Mouse (Mus musculus) CH12.LX (cell line): Measurements from ENCODE around the gene Gm20388. TPM values are rescaled to one million over a fixed set of nuclear protein-coding genes. Genes with fewer than 3 reads are reported as not detected.

ENCODE experiments used
- DNase-seq: peaks from one replicate; pipeline ENCODE4 v3.0.0-alpha.2; 2013; ENCODE audit errors: extremely low read depth
- H3K27ac ChIP-seq: 2 replicates; pipeline ENCODE4 v1.5.1; 2012; ENCODE audit warnings: low read depth, mild to moderate bottlenecking, control low read depth, moderate library complexity; ENCODE audit not compliant: insufficient read depth
- H3K27me3 ChIP-seq: replicated peaks from 2 replicates; pipeline ENCODE3; 2012; ENCODE audit warnings: inconsistent platforms
- H3K36me3 ChIP-seq, 2 experiments: replicated peaks in 1 of 2; 2 replicates each; pipeline versions ENCODE3 to v1.6.1; 2012; ENCODE audit warnings: inconsistent platforms in 1 of 2, low read length in 1 of 2, mild to moderate bottlenecking in 1 of 2, mixed read lengths in 1 of 2, moderate library complexity in 1 of 2; ENCODE audit not compliant: control insufficient read depth in 1 of 2, insufficient read depth in 1 of 2
- H3K4me1 ChIP-seq, 2 experiments: 2 replicates each; pipeline ENCODE4 v1.6.1; 2012; ENCODE audit warnings: inconsistent platforms in 1 of 2, moderate library complexity in 1 of 2; ENCODE audit not compliant: insufficient read depth in 2 of 2, control insufficient read depth in 1 of 2
- H3K4me2 ChIP-seq: 2 replicates; pipeline ENCODE4 v1.6.1; 2012; ENCODE audit warnings: low read depth, mild to moderate bottlenecking, control low read depth; ENCODE audit not compliant: poor library complexity, insufficient read depth, severe bottlenecking
- H3K4me3 ChIP-seq, 3 experiments: fragments of 150-350 bp in 1 of 3; sonication (generic) in 1 of 3; replicated peaks in 1 of 3; 2 replicates each; pipeline versions ENCODE3 to v1.5.1; 2011 to 2012; ENCODE audit warnings: low read depth in 2 of 3, low read length in 2 of 3, mild to moderate bottlenecking in 2 of 3, moderate library complexity in 2 of 3, control low read depth in 1 of 3, improper control_type of control experiment in 1 of 3, inconsistent platforms in 1 of 3, mixed read lengths in 1 of 3; ENCODE audit not compliant: poor library complexity in 1 of 3
- H3K79me2 ChIP-seq: replicated peaks from 2 replicates; pipeline ENCODE4 v1.6.1; 2012; ENCODE audit warnings: mild to moderate bottlenecking, moderate library complexity; ENCODE audit not compliant: control insufficient read depth, poor library complexity, insufficient read depth, severe bottlenecking; ENCODE audit errors: extremely low read depth
- H3K9ac ChIP-seq: 2 replicates; pipeline ENCODE4 v1.6.1; 2012; ENCODE audit warnings: low read depth, mild to moderate bottlenecking, control low read depth, moderate library complexity; ENCODE audit not compliant: insufficient read depth
- H3K9me3 ChIP-seq: replicated peaks from 2 replicates; pipeline ENCODE3; 2012; ENCODE audit warnings: low read length, inconsistent platforms, mixed read lengths
- BHLHE40 ChIP-seq: IDR thresholded peaks from 2 replicates; pipeline ENCODE4 v1.6.1; 2011; ENCODE audit warnings: mild to moderate bottlenecking, low read depth, low read length, improper control_type of control experiment
- CHD1 ChIP-seq: IDR thresholded peaks from 2 replicates; pipeline ENCODE4 v1.6.1; 2012; ENCODE audit warnings: low read depth, low read length, improper control_type of control experiment, inconsistent platforms
- CHD2 ChIP-seq: IDR thresholded peaks from 2 replicates; pipeline ENCODE4 v1.6.1; 2011; ENCODE audit warnings: low read length, improper control_type of control experiment
- CTCF ChIP-seq, 2 experiments: IDR thresholded peaks in 1 of 2; conservative IDR thresholded peaks in 1 of 2; 2 replicates each; pipeline ENCODE4 v1.5.1; 2011 to 2012; ENCODE audit warnings: low read depth in 2 of 2, low read length in 2 of 2, improper control_type of control experiment in 1 of 2, inconsistent platforms in 1 of 2, mild to moderate bottlenecking in 1 of 2, moderate library complexity in 1 of 2
- E2F4 ChIP-seq: IDR thresholded peaks from 2 replicates; pipeline ENCODE4 v1.6.1; 2011; ENCODE audit warnings: low read depth, low read length, improper control_type of control experiment; ENCODE audit not compliant: insufficient replicate concordance
- IRF4 ChIP-seq: IDR thresholded peaks from 2 replicates; pipeline ENCODE4 v1.6.1; 2014; ENCODE audit warnings: low read depth, mild to moderate bottlenecking, inconsistent platforms, low read length, improper control_type of control experiment
- JUN ChIP-seq: IDR thresholded peaks from 2 replicates; pipeline ENCODE4 v1.6.1; 2011; ENCODE audit warnings: low read depth, mild to moderate bottlenecking, low read length, improper control_type of control experiment, moderate library complexity; ENCODE audit not compliant: insufficient read depth
- JUND ChIP-seq: conservative IDR thresholded peaks from 2 replicates; pipeline ENCODE4 v1.6.1; 2011; ENCODE audit warnings: low read depth, low read length, improper control_type of control experiment
- MAFK ChIP-seq: IDR thresholded peaks from 2 replicates; pipeline ENCODE4 v1.6.1; 2011; ENCODE audit warnings: low read length, improper control_type of control experiment; ENCODE audit not compliant: insufficient replicate concordance
- MAX ChIP-seq: IDR thresholded peaks from 2 replicates; pipeline ENCODE4 v1.6.1; 2011; ENCODE audit warnings: low read length, improper control_type of control experiment
- MAZ ChIP-seq: IDR thresholded peaks from 2 replicates; pipeline ENCODE4 v1.6.1; 2012; ENCODE audit warnings: low read depth, mild to moderate bottlenecking, inconsistent platforms, low read length, improper control_type of control experiment, moderate library complexity
- MXI1 ChIP-seq: IDR thresholded peaks from 2 replicates; pipeline ENCODE4 v1.6.1; 2011; ENCODE audit warnings: mild to moderate bottlenecking, low read depth, low read length, improper control_type of control experiment
- MYC ChIP-seq: IDR thresholded peaks from 2 replicates; pipeline ENCODE4 v1.6.1; 2011; ENCODE audit warnings: low read depth, mild to moderate bottlenecking, improper control_type of control experiment, low read length
- POLR2A ChIP-seq: IDR thresholded peaks from 2 replicates; pipeline ENCODE4 v1.6.1; 2011; ENCODE audit warnings: low read depth, mild to moderate bottlenecking, improper control_type of control experiment, low read length
- POLR2AphosphoS2 ChIP-seq: IDR thresholded peaks from 2 replicates; pipeline ENCODE4 v1.6.1; 2011; ENCODE audit warnings: low read depth, low read length, improper control_type of control experiment
- RAD21 ChIP-seq: IDR thresholded peaks from 2 replicates; pipeline ENCODE4 v1.6.1; 2011; ENCODE audit warnings: low read depth, mild to moderate bottlenecking, low read length, improper control_type of control experiment, moderate library complexity
- SMC3 ChIP-seq: IDR thresholded peaks from 2 replicates; pipeline ENCODE4 v1.6.1; 2011; ENCODE audit warnings: low read depth, low read length, improper control_type of control experiment
- TCF12 ChIP-seq: IDR thresholded peaks from 2 replicates; pipeline ENCODE4 v1.6.1; 2014; ENCODE audit warnings: low read depth, mild to moderate bottlenecking, inconsistent platforms, low read length, improper control_type of control experiment
- UBTF ChIP-seq: IDR thresholded peaks from 2 replicates; pipeline ENCODE4 v1.6.1; 2012; ENCODE audit warnings: low read depth, mild to moderate bottlenecking, inconsistent platforms, low read length, improper control_type of control experiment, moderate library complexity
- USF2 ChIP-seq: conservative IDR thresholded peaks from 2 replicates; pipeline ENCODE4 v1.6.1; 2011; ENCODE audit warnings: low read depth, low read length, improper control_type of control experiment
- ZC3H11A ChIP-seq: IDR thresholded peaks from 2 replicates; pipeline ENCODE4 v1.6.1; 2012; ENCODE audit warnings: low read depth, mild to moderate bottlenecking, inconsistent platforms, low read length, improper control_type of control experiment
- ZKSCAN1 ChIP-seq: IDR thresholded peaks from 2 replicates; pipeline ENCODE4 v1.6.1; 2012; ENCODE audit warnings: low read depth, inconsistent platforms, low read length, improper control_type of control experiment, borderline replicate concordance
- ZMIZ1 ChIP-seq: IDR thresholded peaks from 2 replicates; pipeline ENCODE4 v1.6.1; 2012; ENCODE audit warnings: low read depth, mild to moderate bottlenecking, inconsistent platforms, low read length, improper control_type of control experiment
- ZNF384 ChIP-seq: IDR thresholded peaks from 2 replicates; pipeline ENCODE4 v1.6.1; 2012; ENCODE audit warnings: low read depth, low read length, improper control_type of control experiment, inconsistent platforms
- dilution Hi-C: fragments of 300-500 bp; cut with MboI; formaldehyde crosslinking; loops from 2 replicates; pipeline ENCODE4 v1.14.3; 2020; ENCODE audit warnings: low sequenced_read_pairs; ENCODE audit not compliant: extremely low pct_unique_long_range_greater_than_20kb, extremely low pct_ligation_motif_present
- in situ Hi-C: fragments of 300-500 bp; cut with MboI; formaldehyde crosslinking; loops from 3 replicates; pipeline ENCODE4 v1.14.3; 2019; ENCODE audit warnings: low sequenced_read_pairs, low pct_ligation_motif_present, low pct_unique_long_range_greater_than_20kb, mixed read lengths
- polyA plus RNA-seq: library from polyadenylated mRNA; unstranded; fragments of >175 nt; gene quantifications from 2 replicates; pipeline ENCODE4 v1.2.1, GENCODE M21; 2012; ENCODE audit warnings: low read depth; ENCODE audit not compliant: insufficient read length
- total RNA-seq, 2 experiments: library from RNA; depleted of rRNA; stranded (reverse); fragments of 300-350 nt in 1 of 2; fragments of >200 nt in 1 of 2; gene quantifications; 2 replicates each; pipeline ENCODE4 v1.2.3; 2012 to 2014

Gm20388 gene
- total and polyA plus RNA-seq, 3 experiments = 14.8 to 26.3 (median 22.2) TPM

GRCm38 (mm10) chr8:122198378-122199025, 2287.9 kb downstream of the Gm20388 start:
- H3K9me3 ChIP-seq = no peaks in the 10 kb centered on the region

GRCm38 (mm10) chr8:122199191-122199590, 2288.6 kb downstream of the Gm20388 start:
- H3K79me2 ChIP-seq = no peaks in the 10 kb centered on the region
- H3K9ac ChIP-seq = no peak overlapping the region
- peaks cover 0 to 5% of the 10 kb centered on the region in 2 experiments; a peak in 3 of 4 replicates for H3K4me1 ChIP-seq
- H3K9me3 ChIP-seq = no peaks in the 10 kb centered on the region
- H3K4me3 ChIP-seq = no peak overlapping the region
- no peak overlapping the region for H3K27ac ChIP-seq
- dilution Hi-C loops (no loop called here), in situ Hi-C loops (no loop called here)
- no peaks in the 10 kb centered on the region for H3K36me3 ChIP-seq
- H3K27me3 ChIP-seq = peaks cover 69% of the 10 kb centered on the region
- no peak for DNase-seq
- TF ChIP-seq RAD21 (no peak), IRF4 (no peak), MXI1 (no peak), MAFK (no peak), E2F4 (no peak), CHD1 (no peak), POLR2AphosphoS2 (no peak), MAZ (no peak), UBTF (no peak), ZMIZ1 (no peak), SMC3 (no peak), ZKSCAN1 (no peak), TCF12 (no peak), MAX (no peak), POLR2A (no peak), BHLHE40 (no peak), JUND (no peak), MYC (no peak), ZC3H11A (no peak)
- TF ChIP-seq, all 38 proteins: peak for 0
- no peak overlapping the region for H3K4me2 ChIP-seq

More at GRCm38 (mm10) chr8:122198378-122199025, 2287.9 kb downstream of the Gm20388 start:
- no peak for DNase-seq
- H3K36me3 ChIP-seq = no peaks in the 10 kb centered on the region
- dilution Hi-C loops (no loop called here), in situ Hi-C loops (no loop called here)
- no peak overlapping the region for H3K27ac ChIP-seq
- no peaks in the 10 kb centered on the region for H3K79me2 ChIP-seq
- H3K4me2 ChIP-seq = no peak overlapping the region
- TF ChIP-seq CHD2 (no peak), USF2 (no peak), RAD21 (peak; percentile 52), JUN (no peak), CTCF (conservative IDR thresholded peaks at IDR 0.05 in 1 of 2, IDR thresholded peaks at IDR 0.05 in 1 of 2; ENCODE audit: low read depth in 2 of 2, low read length in 2 of 2) (peak in 1 of 2 experiments; percentile 61; a peak in 2 of 4 replicates), SMC3 (peak; percentile 58), ZNF384 (no peak), IRF4 (no peak)
- H3K4me3 ChIP-seq = no peak overlapping the region
- peaks cover 68% of the 10 kb centered on the region for H3K27me3 ChIP-seq
- no peak overlapping the region for H3K9ac ChIP-seq
- peaks cover 3 to 11% of the 10 kb centered on the region in 2 experiments for H3K4me1 ChIP-seq
